Mouse (Mus musculus): Measurements from ENCODE around the gene Gm28044. TPM values are rescaled to one million over a fixed set of nuclear protein-coding genes. Genes with fewer than 3 reads are reported as not detected.
"Not testable (repeated sequence)": the region's sequence is repeated elsewhere in the genome, so short reads cannot be mapped to it uniquely, and the experiment has no call there.

Gene Gm28044
- polyA plus RNA-seq, 1 experiment from 2014 or later, result not detected

- no peak for TF ChIP-seq EP300 (optimal IDR thresholded peaks at IDR 0.05)
- TF ChIP-seq CTCF (IDR thresholded peaks at IDR 0.05; ENCODE audit: low read depth), result no peak
- Histone ChIP-seq H3K4me3 (ENCODE audit: low read depth, low read length) (no peak within 1 kb of the TSS), H3K36me3 (ENCODE audit: control insufficient read depth, insufficient read depth, low read length) (no peaks in the 10 kb centered on the region), H3K27me3 (ENCODE audit: control insufficient read depth, insufficient read depth, low read length) (no peaks in the 10 kb centered on the region), H3K4me1 (replicated peaks; ENCODE audit: control insufficient read depth, insufficient read depth) (no peaks in the 10 kb centered on the region), H3K27ac (replicated peaks) (no peak within 1 kb of the TSS), H3K4me2 (replicated peaks; ENCODE audit: low read depth) (no peak within 1 kb of the TSS), H3K9ac (ENCODE audit: low read length) (no peak within 1 kb of the TSS), H3K9me3 (ENCODE audit: control insufficient read depth, low read length) (no peaks in the 10 kb centered on the region)
- ATAC-seq (ENCODE audit: low FRiP score, low TSS enrichment) (peak; percentile 78), DNase-seq (ENCODE audit: low spot score) (peak; percentile 27)
- WGBS, result 34% methylated on average over 7 of the region's 7 CpGs
These were observed 82.0 kb downstream of the Gm28044 start, which contains the start of gene Zfp458 for GRCm38 (mm10) chr13:67278314-67278713. TSS of gene Zfp458 (minus strand) at chr13:67278466.

DNA sequence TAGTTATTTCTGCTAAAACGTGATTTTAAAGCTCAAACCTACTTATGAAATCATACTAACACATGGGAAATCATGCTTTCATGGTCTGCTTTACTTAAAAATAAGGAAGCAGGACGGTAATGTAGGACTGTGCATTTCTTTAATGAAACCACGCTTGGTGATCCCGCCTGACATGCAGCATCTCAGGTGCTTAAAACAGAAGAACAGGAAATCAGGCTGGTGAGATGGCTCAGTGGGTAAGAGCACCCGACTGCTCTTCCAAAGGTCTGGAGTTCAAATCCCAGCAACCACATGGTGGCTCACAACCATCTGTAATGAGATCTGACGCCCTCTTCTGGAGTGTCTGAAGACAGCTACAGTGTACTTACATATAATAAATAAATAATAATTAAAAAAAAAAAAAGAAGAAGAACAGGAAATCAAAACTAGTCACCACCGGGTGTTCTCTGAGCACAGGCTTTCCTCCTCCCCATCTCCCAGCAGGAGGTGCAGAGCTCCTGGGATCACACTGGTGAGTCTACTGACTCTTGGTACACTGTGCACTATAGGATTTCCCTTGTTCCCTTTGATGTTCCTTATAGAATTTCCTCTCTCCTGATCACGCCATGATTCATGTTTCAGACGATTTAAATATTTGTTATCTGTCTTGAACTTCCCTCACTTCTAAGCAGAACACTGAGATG, 90.8 kb downstream of the Gm28044 start:
- Histone ChIP-seq H3K4me3 (ENCODE audit: low read depth, low read length) (peak overlapping the region; percentile 70), H3K4me2 (replicated peaks; ENCODE audit: low read depth) (peak overlapping the region; percentile 70), H3K9ac (ENCODE audit: low read length) (peak overlapping the region; percentile 76; the same call in 1 of the 2 replicates)
- peak; percentile 26; the same call in 1 of the 2 replicates for ATAC-seq (ENCODE audit: low FRiP score, low TSS enrichment)
- 37% methylated on average over 8 of the region's 9 CpGs for WGBS
- not testable (repeated sequence) for H3K27me3 ChIP-seq (ENCODE audit: control insufficient read depth, insufficient read depth, low read length); H3K9me3 ChIP-seq (ENCODE audit: control insufficient read depth, low read length); H3K27ac ChIP-seq (replicated peaks); H3K36me3 ChIP-seq (ENCODE audit: control insufficient read depth, insufficient read depth, low read length); DNase-seq (ENCODE audit: low spot score); H3K4me1 ChIP-seq (replicated peaks; ENCODE audit: control insufficient read depth, insufficient read depth)

DNA sequence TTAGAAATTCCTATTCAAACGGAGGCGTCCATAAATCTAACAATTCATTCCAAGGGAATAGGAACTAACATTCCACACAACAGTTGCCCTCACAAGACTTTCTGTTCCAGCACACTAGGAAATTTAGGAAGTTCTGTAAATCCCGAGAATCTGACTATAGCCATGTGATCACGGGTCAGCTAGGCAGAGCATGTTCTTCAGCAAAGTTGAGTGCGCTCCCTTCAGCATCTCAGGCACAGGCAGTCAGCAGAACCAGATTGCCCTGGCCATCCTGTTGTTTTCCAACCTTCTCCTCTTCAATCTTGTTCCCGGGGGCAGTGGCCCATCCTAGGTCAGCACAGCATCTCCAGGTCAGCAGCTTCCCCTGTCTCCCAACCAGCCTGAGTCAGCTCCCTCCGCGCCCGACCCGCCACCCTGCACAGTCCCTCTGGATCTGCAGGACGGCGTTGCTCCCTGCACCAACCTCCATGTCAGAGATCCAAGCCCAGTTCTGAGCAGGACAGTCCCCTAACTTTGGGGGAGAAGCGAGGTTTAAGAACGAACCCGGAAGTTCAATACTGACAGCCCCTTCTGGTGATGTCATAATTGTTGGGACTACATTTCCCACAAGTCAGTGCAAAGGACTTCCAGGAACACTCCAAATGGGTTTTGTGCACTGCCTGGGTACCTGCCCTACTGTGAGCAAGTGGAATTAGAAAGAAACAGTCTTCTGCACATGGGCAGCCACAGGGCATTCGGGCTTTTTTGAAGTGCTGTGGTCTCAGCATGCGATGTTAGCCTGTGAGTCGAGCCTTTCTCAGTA, 91.6 kb downstream of the Gm28044 start:
- TF ChIP-seq CTCF (IDR thresholded peaks at IDR 0.05; ENCODE audit: low read depth), result no peak
- no peak for TF ChIP-seq EP300 (optimal IDR thresholded peaks at IDR 0.05)
- WGBS, result 5% methylated on average over 18 of the region's 18 CpGs
- peak; percentile 96 for ATAC-seq (ENCODE audit: low FRiP score, low TSS enrichment)

More for the DNA sequence above, 91.6 kb downstream of the Gm28044 start:
- DNase-seq (ENCODE audit: low spot score), result peak; percentile 69
- Histone ChIP-seq H3K27me3 (ENCODE audit: control insufficient read depth, insufficient read depth, low read length) (no peaks in the 10 kb centered on the region), H3K4me1 (replicated peaks; ENCODE audit: control insufficient read depth, insufficient read depth) (no peaks in the 10 kb centered on the region), H3K4me2 (replicated peaks; ENCODE audit: low read depth) (peak overlapping the region; percentile 70), H3K27ac (replicated peaks) (peak overlapping the region; percentile 61; the same call in 1 of the 2 replicates), H3K4me3 (ENCODE audit: low read depth, low read length) (peak overlapping the region; percentile 70), H3K9me3 (ENCODE audit: control insufficient read depth, low read length) (no peaks in the 10 kb centered on the region), H3K9ac (ENCODE audit: low read length) (peak overlapping the region; percentile 76), H3K36me3 (ENCODE audit: control insufficient read depth, insufficient read depth, low read length) (no peaks in the 10 kb centered on the region)

Other genes starting within 250 kb of the Gm28044 start
- 0.06 and 0.10 TPM in 2 replicates for gene Rslcan18, start 244.3 kb downstream of the Gm28044 start, polyA plus RNA-seq (2015; fragmentation: Nextera tagmentation; extraction: Ambion mirVana)
- gene Zfp759, start 238.9 kb downstream of the Gm28044 start, polyA plus RNA-seq (2015; fragmentation: Nextera tagmentation; extraction: Ambion mirVana), result 0.65 and 0.76 TPM in 2 replicates
- gene Rsl1, start 187.4 kb downstream of the Gm28044 start, polyA plus RNA-seq (2015; fragmentation: Nextera tagmentation; extraction: Ambion mirVana), result 4.1 and 4.2 TPM in 2 replicates
- gene Zfp455, start 166.0 kb downstream of the Gm28044 start, polyA plus RNA-seq (2015; fragmentation: Nextera tagmentation; extraction: Ambion mirVana), result 0.68 and 0.82 TPM in 2 replicates
- 0.64 and 0.68 TPM in 2 replicates for gene Zfp458, start 82.1 kb downstream of the Gm28044 start, polyA plus RNA-seq (2015; fragmentation: Nextera tagmentation; extraction: Ambion mirVana)
- 0.58 and 0.70 TPM in 2 replicates for gene Zfp457, start 54.1 kb downstream of the Gm28044 start, polyA plus RNA-seq (2015; fragmentation: Nextera tagmentation; extraction: Ambion mirVana)
- gene Zfp595, start 28.0 kb downstream of the Gm28044 start, polyA plus RNA-seq (2015; fragmentation: Nextera tagmentation; extraction: Ambion mirVana), result 1.1 and 1.2 TPM in 2 replicates
- gene Zfp953, start 69 bp upstream of the Gm28044 start, polyA plus RNA-seq (2015; fragmentation: Nextera tagmentation; extraction: Ambion mirVana), result 0.61 and 0.63 TPM in 2 replicates
- gene Gm28041, start 15.2 kb upstream of the Gm28044 start, polyA plus RNA-seq (2015; fragmentation: Nextera tagmentation; extraction: Ambion mirVana), result 0.44 and 0.47 TPM in 2 replicates
- gene Zfp456, start 15.3 kb upstream of the Gm28044 start, polyA plus RNA-seq (2015; fragmentation: Nextera tagmentation; extraction: Ambion mirVana), result 0.97 and 1.0 TPM in 2 replicates
- gene Zfp429, start 39.3 kb upstream of the Gm28044 start, polyA plus RNA-seq (2015; fragmentation: Nextera tagmentation; extraction: Ambion mirVana), result 4.1 and 4.8 TPM in 2 replicates
- 1.3 and 1.5 TPM in 2 replicates for gene Zfp459, start 60.9 kb upstream of the Gm28044 start, polyA plus RNA-seq (2015; fragmentation: Nextera tagmentation; extraction: Ambion mirVana)
- gene Zfp874a, start 91.1 kb upstream of the Gm28044 start, polyA plus RNA-seq (2015; fragmentation: Nextera tagmentation; extraction: Ambion mirVana), result 4.6 and 4.7 TPM in 2 replicates
- gene Zfp874b, start 123.7 kb upstream of the Gm28044 start, polyA plus RNA-seq (2015; fragmentation: Nextera tagmentation; extraction: Ambion mirVana), result 1.9 and 2.4 TPM in 2 replicates
- 5.6 and 5.8 TPM in 2 replicates for gene Zfp58, start 140.0 kb upstream of the Gm28044 start, polyA plus RNA-seq (2015; fragmentation: Nextera tagmentation; extraction: Ambion mirVana)
- gene Gm26965, start 165.6 kb upstream of the Gm28044 start, polyA plus RNA-seq (2015; fragmentation: Nextera tagmentation; extraction: Ambion mirVana), result not detected in 2 replicates
- 27.4 and 29.3 TPM in 2 replicates for gene Zfp87, start 165.6 kb upstream of the Gm28044 start, polyA plus RNA-seq (2015; fragmentation: Nextera tagmentation; extraction: Ambion mirVana)
- gene Zfp748, start 193.3 kb upstream of the Gm28044 start, polyA plus RNA-seq (2015; fragmentation: Nextera tagmentation; extraction: Ambion mirVana), result 3.8 and 4.1 TPM in 2 replicates
- 1.6 and 1.9 TPM in 2 replicates for gene Zfp729b, start 249.2 kb upstream of the Gm28044 start, polyA plus RNA-seq (2015; fragmentation: Nextera tagmentation; extraction: Ambion mirVana)

All from stomach, postnatal 0 days (tissue).